Comparison of ENCODE assay signal across 9 mouse cellular contexts in the genomic region with DNA sequence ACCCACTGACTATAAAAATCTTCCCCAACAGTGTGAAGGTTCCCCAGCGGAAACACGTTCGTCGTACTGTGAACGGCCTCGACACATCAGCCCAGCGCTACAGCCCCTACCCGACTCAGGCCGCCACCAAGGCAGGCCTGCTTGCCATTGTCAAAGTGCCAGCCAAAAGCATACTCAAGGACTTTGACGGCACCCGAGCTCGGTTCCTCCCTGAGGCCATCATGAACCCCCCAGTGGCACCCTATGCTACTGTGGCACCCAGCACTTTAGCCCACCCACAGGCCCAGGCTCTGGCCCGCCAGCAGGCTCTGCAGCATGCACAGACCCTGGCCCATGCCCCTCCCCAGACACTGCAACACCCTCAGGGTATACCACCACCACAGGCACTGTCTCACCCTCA. TPM values are rescaled to one million over a fixed set of nuclear protein-coding genes. Genes with fewer than 3 reads are reported as not detected.
DNase-seq lines count a peak whose midpoint lies in the region; ATAC-seq and TF ChIP-seq lines count a peak whose summit lies in the region.
"Had no signal": no experiment of that assay in that cellular context is flagged by ENCODE, and none has a peak within 500 bp of the region (broad histone marks: within the 10 kb centered on the region; RNA-seq: fewer than 3 reads in every experiment).

No protein-coding gene starts in this region.

- H3K27ac ChIP-seq in layer of hippocampus, adult 2 months = peak overlapping the region; percentile 86
- H3K27ac ChIP-seq in forebrain, embryonic 12.5 days = 0 out of 2 replicates have a peak overlapping the region, but pooled peaks have one; percentile 27
- 0 out of 2 replicates have a peak overlapping the region, but pooled peaks have one; percentile 12 for H3K27ac ChIP-seq in hindbrain, embryonic 12.5 days
- H3K27ac ChIP-seq in midbrain, embryonic 16.5 days (ENCODE audit: low read length) = peak overlapping the region; percentile 80
- H3K27ac ChIP-seq: macrophage had no signal

- H3K4me3 ChIP-seq in layer of hippocampus, adult 2 months = no peak overlapping the region
- H3K4me3 ChIP-seq in forebrain, embryonic 12.5 days (replicated peaks) = no peak overlapping the region
- H3K4me3 ChIP-seq in hindbrain, embryonic 12.5 days = no peak overlapping the region
- H3K4me3 ChIP-seq in midbrain, embryonic 16.5 days (ENCODE audit: low read depth, low read length) = no peak overlapping the region

- 89% methylated on average over 13 of the region's 13 CpGs for WGBS in forebrain, embryonic 12.5 days
- 90% methylated on average over 13 of the region's 13 CpGs for WGBS in hindbrain, embryonic 12.5 days
- WGBS in midbrain, embryonic 16.5 days = 79% methylated on average over 13 of the region's 13 CpGs

- no peak for TF ChIP-seq CTCF in layer of hippocampus, adult 2 months (conservative IDR thresholded peaks at IDR 0.05)

- no peak for ATAC-seq in forebrain, embryonic 12.5 days (ENCODE audit: low FRiP score)
- peak; percentile 32; the same call in 1 of the 2 replicates for ATAC-seq in hindbrain, embryonic 12.5 days (ENCODE audit: low FRiP score)
- ATAC-seq in midbrain, embryonic 16.5 days = no peak
- ATAC-seq: intestine, embryonic 16.5 days had no signal

- peaks cover 93% of the 10 kb centered on the region for H3K36me3 ChIP-seq in forebrain, embryonic 12.5 days (replicated peaks)
- H3K36me3 ChIP-seq in hindbrain, embryonic 12.5 days = peaks cover 82% of the 10 kb centered on the region
- H3K36me3 ChIP-seq in midbrain, embryonic 16.5 days (ENCODE audit: control insufficient read depth, insufficient read depth, low read length) = peaks cover 22% of the 10 kb centered on the region

- no peak overlapping the region for H3K4me2 ChIP-seq in forebrain, embryonic 12.5 days
- H3K4me2 ChIP-seq in hindbrain, embryonic 12.5 days (replicated peaks) = no peak overlapping the region
- no peak overlapping the region for H3K4me2 ChIP-seq in midbrain, embryonic 16.5 days (ENCODE audit: low read length)

- no peaks in the 10 kb centered on the region for H3K27me3 ChIP-seq in forebrain, embryonic 12.5 days
- H3K27me3 ChIP-seq in hindbrain, embryonic 12.5 days = no peaks in the 10 kb centered on the region
- H3K27me3 ChIP-seq in midbrain, embryonic 16.5 days (ENCODE audit: control insufficient read depth, insufficient read depth, low read depth, low read length) = no peaks in the 10 kb centered on the region

- H3K9me3 ChIP-seq in forebrain, embryonic 12.5 days = no peaks in the 10 kb centered on the region
- no peaks in the 10 kb centered on the region for H3K9me3 ChIP-seq in hindbrain, embryonic 12.5 days (replicated peaks)
- no peaks in the 10 kb centered on the region for H3K9me3 ChIP-seq in midbrain, embryonic 16.5 days (replicated peaks; ENCODE audit: control insufficient read depth, low read length, poor library complexity, severe bottlenecking)

- peaks cover 11% of the 10 kb centered on the region for H3K4me1 ChIP-seq in forebrain, embryonic 12.5 days
- peaks cover 11% of the 10 kb centered on the region; the same call in 1 of the 2 replicates for H3K4me1 ChIP-seq in hindbrain, embryonic 12.5 days
- H3K4me1 ChIP-seq in midbrain, embryonic 16.5 days (ENCODE audit: control insufficient read depth, insufficient read depth, low read length) = peaks cover 8% of the 10 kb centered on the region; the same call in 1 of the 2 replicates

- no peak overlapping the region for H3K9ac ChIP-seq in forebrain, embryonic 12.5 days
- H3K9ac ChIP-seq in hindbrain, embryonic 12.5 days = no peak overlapping the region
- H3K9ac ChIP-seq in midbrain, embryonic 16.5 days (ENCODE audit: low read depth, low read length) = no peak overlapping the region

- no peak for DNase-seq in layer of hippocampus, adult 2 months (ENCODE audit: low spot score in 2 of 2)
- DNase-seq in layer of hippocampus, postnatal 36 days = no peak
- no peak for DNase-seq in adrenal gland, adult 18-20 months (ENCODE audit: low spot score in 2 of 2)
- no peak for DNase-seq in urinary bladder, postnatal 25 days (ENCODE audit: low spot score)

RNA-seq across cellular contexts. Expression of a gene that starts 11.6 kb away (rescaled TPM):
- total RNA-seq in layer of hippocampus, adult 2 months (2021) = 10 to 100 TPM; 11.1 to 13.3 TPM
- total RNA-seq in layer of hippocampus, postnatal 36 days (2021) = 10 to 100 TPM; 10.9 to 15.0 TPM
- 121 and 127 TPM in 2 replicates for polyA plus RNA-seq in forebrain, embryonic 12.5 days (2016; fragmentation: Nextera tagmentation; extraction: Ambion mirVana)
- 149 and 152 TPM in 2 replicates for polyA plus RNA-seq in hindbrain, embryonic 12.5 days (2016; fragmentation: Nextera tagmentation; extraction: Ambion mirVana)
- 83.8 and 93.2 TPM in 2 replicates for polyA plus RNA-seq in midbrain, embryonic 16.5 days (2015; fragmentation: Nextera tagmentation; extraction: Ambion mirVana)
- total RNA-seq in adrenal gland, adult 18-20 months (2021) = 10 to 100 TPM; 29.9 to 34.1 TPM

RNA-seq across cellular contexts. Expression of a gene that starts 22.7 kb away (rescaled TPM):
- 1 to 10 TPM; 2.6 to 3.3 TPM for total RNA-seq in layer of hippocampus, adult 2 months (2021)
- 1 to 10 TPM; 2.4 to 2.5 TPM for total RNA-seq in layer of hippocampus, postnatal 36 days (2021)
- 8.8 and 9.4 TPM in 2 replicates for polyA plus RNA-seq in forebrain, embryonic 12.5 days (2016; fragmentation: Nextera tagmentation; extraction: Ambion mirVana)
- polyA plus RNA-seq in hindbrain, embryonic 12.5 days (2016; fragmentation: Nextera tagmentation; extraction: Ambion mirVana) = 10.7 and 12.9 TPM in 2 replicates
- polyA plus RNA-seq in midbrain, embryonic 16.5 days (2015; fragmentation: Nextera tagmentation; extraction: Ambion mirVana) = 4.8 and 6.6 TPM in 2 replicates
- total RNA-seq in adrenal gland, adult 18-20 months (2021) = 10 to 100 TPM in 1 of 2 experiments, 1 to 10 TPM in 1; 9.8 to 12.8 TPM

RNA-seq across cellular contexts. Expression of a gene that starts 22.7 kb away (rescaled TPM):
- total RNA-seq in layer of hippocampus, adult 2 months (2021) = 10 to 100 TPM; 21.1 to 24.3 TPM
- 10 to 100 TPM; 22.3 to 24.0 TPM for total RNA-seq in layer of hippocampus, postnatal 36 days (2021)
- 5.5 and 6.9 TPM in 2 replicates for polyA plus RNA-seq in forebrain, embryonic 12.5 days (2016; fragmentation: Nextera tagmentation; extraction: Ambion mirVana)
- polyA plus RNA-seq in hindbrain, embryonic 12.5 days (2016; fragmentation: Nextera tagmentation; extraction: Ambion mirVana) = 9.4 and 10.2 TPM in 2 replicates
- 7.4 and 10.1 TPM in 2 replicates for polyA plus RNA-seq in midbrain, embryonic 16.5 days (2015; fragmentation: Nextera tagmentation; extraction: Ambion mirVana)
- total RNA-seq in adrenal gland, adult 18-20 months (2021) = 10 to 100 TPM; 54.7 to 76.5 TPM

RNA-seq across cellular contexts. Expression of a gene that starts 29.6 kb away (rescaled TPM):
- total RNA-seq in layer of hippocampus, adult 2 months (2021) = 100 to 1,000 TPM; 747 to 755 TPM
- total RNA-seq in layer of hippocampus, postnatal 36 days (2021) = 100 to 1,000 TPM; 714 to 715 TPM
- polyA plus RNA-seq in forebrain, embryonic 12.5 days (2016; fragmentation: Nextera tagmentation; extraction: Ambion mirVana) = 931 and 997 TPM in 2 replicates
- 894 and 983 TPM in 2 replicates for polyA plus RNA-seq in hindbrain, embryonic 12.5 days (2016; fragmentation: Nextera tagmentation; extraction: Ambion mirVana)
- polyA plus RNA-seq in midbrain, embryonic 16.5 days (2015; fragmentation: Nextera tagmentation; extraction: Ambion mirVana) = 698 and 713 TPM in 2 replicates
- 1,000 to 10,000 TPM; 1,582 to 1,912 TPM for total RNA-seq in adrenal gland, adult 18-20 months (2021)

RNA-seq across cellular contexts. Expression of a gene that starts 34.5 kb away (rescaled TPM):
- 10 to 100 TPM; 33.3 TPM for total RNA-seq in layer of hippocampus, adult 2 months (2021)
- 10 to 100 TPM; 26.8 to 28.5 TPM for total RNA-seq in layer of hippocampus, postnatal 36 days (2021)
- polyA plus RNA-seq in forebrain, embryonic 12.5 days (2016; fragmentation: Nextera tagmentation; extraction: Ambion mirVana) = 44.5 and 49.8 TPM in 2 replicates
- 75.2 and 81.0 TPM in 2 replicates for polyA plus RNA-seq in hindbrain, embryonic 12.5 days (2016; fragmentation: Nextera tagmentation; extraction: Ambion mirVana)
- polyA plus RNA-seq in midbrain, embryonic 16.5 days (2015; fragmentation: Nextera tagmentation; extraction: Ambion mirVana) = 49.9 and 55.7 TPM in 2 replicates
- 10 to 100 TPM; 69.9 to 71.9 TPM for total RNA-seq in adrenal gland, adult 18-20 months (2021)

Comparison
In these comparisons a context has a peak if more than half of its experiments do, and no peak if none do; other contexts are left out.
1. H3K27ac ChIP-seq: peak in every context shown above with its lines; median percentile 86 in layer of hippocampus, adult 2 months; 80 in midbrain, embryonic 16.5 days; 27 in forebrain, embryonic 12.5 days; 12 in hindbrain, embryonic 12.5 days.